Mouse (Mus musculus) bone marrow, adult 2 months (tissue): ENCODE results near the gene Nid2.
A peak's percentile ranks its signal among the peaks of the same experiment; 100 is the strongest.

Experiments
- CTCF ChIP-seq: fragments of 200-500 bp; IDR thresholded peaks from 2 replicates; pipeline ENCODE4 v1.5.1; 2011; ENCODE audit warnings: low read length, control low read depth; ENCODE audit not compliant: control insufficient read depth, insufficient read depth
- POLR2A ChIP-seq: fragments of 200-500 bp; IDR thresholded peaks from 2 replicates; pipeline ENCODE4 v1.6.1; 2011; ENCODE audit warnings: low read depth, mild to moderate bottlenecking, control low read depth, low read length, borderline replicate concordance; ENCODE audit not compliant: control insufficient read depth

DNA sequence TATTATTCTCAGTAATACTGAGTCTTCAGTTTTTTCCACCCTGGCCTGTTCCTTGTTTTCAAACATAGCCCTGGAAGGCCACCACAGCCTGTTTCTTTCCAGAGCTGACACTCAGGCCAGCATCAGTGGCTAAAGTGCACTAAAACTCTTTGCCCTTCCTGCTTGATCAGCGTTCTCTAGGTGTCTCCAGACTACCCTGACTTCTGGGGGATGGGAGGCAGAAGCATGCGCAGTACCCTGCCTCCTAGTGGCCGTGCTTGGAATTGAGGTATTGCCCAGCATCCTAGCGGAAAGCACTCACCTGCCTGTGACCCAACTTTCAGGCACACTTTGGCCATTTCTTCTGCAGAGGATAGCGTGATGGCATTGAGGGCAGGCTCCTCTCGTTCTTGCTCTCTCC is 25.8 kb downstream of the Nid2 start:
- TF ChIP-seq CTCF (peak; percentile 68; the same call in 1 of the 2 replicates), POLR2A (no peak)
